Mouse (Mus musculus) heart, embryonic 11.5 days (tissue): ENCODE results near the gene Fbrsl1. TPM values are rescaled to one million over a fixed set of nuclear protein-coding genes. Genes with fewer than 3 reads are reported as not detected.
A peak's percentile ranks its signal among the peaks of the same experiment; 100 is the strongest.

ENCODE experiments used
- ATAC-seq: fragments of 200-750 bp; cut with Nextera tagmentation; replicated peaks from 2 replicates; pipeline ENCODE4 v1.8.0; 2017; ENCODE audit warnings: moderate library complexity; ENCODE audit not compliant: insufficient number of reproducible peaks, low FRiP score, low TSS enrichment
- H3K27ac ChIP-seq: fragments of 300-500 bp; sonication (generic); 2 replicates; pipeline ENCODE4 v1.5.1; 2014; ENCODE audit warnings: mild to moderate bottlenecking, low read depth, low read length
- H3K27me3 ChIP-seq: fragments of 300-500 bp; sonication (generic); 2 replicates; pipeline ENCODE4 v1.6.1; 2014; ENCODE audit warnings: mild to moderate bottlenecking, low read length, mixed read lengths; ENCODE audit not compliant: control insufficient read depth, insufficient read depth
- H3K36me3 ChIP-seq: fragments of 300-500 bp; sonication (generic); 2 replicates; pipeline ENCODE4 v1.6.1; 2014; ENCODE audit warnings: mild to moderate bottlenecking, low read length, moderate library complexity, mixed read lengths; ENCODE audit not compliant: control insufficient read depth, insufficient read depth
- H3K4me1 ChIP-seq: fragments of 300-500 bp; sonication (generic); 2 replicates; pipeline ENCODE4 v1.6.1; 2014; ENCODE audit warnings: low read length; ENCODE audit not compliant: control insufficient read depth, insufficient read depth
- H3K4me2 ChIP-seq: fragments of 300-500 bp; sonication (generic); 2 replicates; pipeline ENCODE4 v1.6.1; 2014; ENCODE audit warnings: mild to moderate bottlenecking, moderate library complexity
- H3K4me3 ChIP-seq: fragments of 300-500 bp; sonication (generic); 2 replicates; pipeline ENCODE4 v1.5.1; 2014; ENCODE audit warnings: low read depth, low read length
- H3K9ac ChIP-seq: fragments of 300-500 bp; sonication (generic); 2 replicates; pipeline ENCODE4 v1.6.1; 2014; ENCODE audit warnings: mild to moderate bottlenecking, low read depth, low read length, moderate library complexity
- H3K9me3 ChIP-seq: fragments of 300-500 bp; sonication (generic); replicated peaks from 2 replicates; pipeline ENCODE4 v1.6.1; 2016; ENCODE audit warnings: low read length; ENCODE audit not compliant: control insufficient read depth
- WGBS: fragments of 180-500 bp; shearing (Covaris S2); extraction: QIAGEN DNeasy Blood & Tissue Kit; methylation state at CpG from one replicate; pipeline ENCODE4 v1.1.7; 2014; ENCODE audit not compliant: insufficient replicate concordance; 5-methylcytosine and 5-hydroxymethylcytosine counted together
- polyA plus RNA-seq: library from polyadenylated mRNA; unstranded; fragments of >200 nt; fragmentation: Nextera tagmentation; extraction: Ambion mirVana; gene quantifications from 2 replicates; pipeline ENCODE4 v1.2.1, GENCODE M21; 2014

Gene Fbrsl1
- polyA plus RNA-seq, 1 experiment from 2014 or later, result 8.1 TPM

DNA sequence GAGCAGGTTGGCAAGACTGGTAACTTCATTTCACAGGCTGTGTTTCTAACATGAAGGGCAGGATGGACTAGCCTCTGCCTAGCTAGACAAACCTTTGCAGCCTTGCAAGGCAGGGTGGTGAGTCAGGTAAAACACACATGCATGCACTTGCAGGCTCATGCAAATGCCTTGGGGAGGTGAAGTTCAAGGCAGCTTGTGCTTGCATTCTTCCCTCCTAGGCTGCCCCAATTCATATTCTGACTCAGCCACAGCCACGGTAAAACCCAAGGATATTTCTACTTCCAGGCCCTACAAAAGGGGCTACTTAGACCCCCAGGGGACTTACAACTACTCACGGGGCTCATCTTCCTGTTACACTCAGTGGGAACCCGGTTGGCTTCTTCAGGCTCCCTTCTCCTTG is 20.0 kb downstream of the Fbrsl1 start:
- no peak overlapping the region for H3K9ac ChIP-seq
- H3K4me1 ChIP-seq, result no peaks in the 10 kb centered on the region
- no peak overlapping the region for H3K4me3 ChIP-seq
- H3K36me3 ChIP-seq, result peaks cover 21% of the 10 kb centered on the region
- H3K27me3 ChIP-seq, result no peaks in the 10 kb centered on the region
- no peak for ATAC-seq
- H3K27ac ChIP-seq, result no peak overlapping the region
- no peaks in the 10 kb centered on the region for H3K9me3 ChIP-seq
- H3K4me2 ChIP-seq, result no peak overlapping the region
- 76% methylated on average over 3 of the region's 3 CpGs for WGBS

DNA sequence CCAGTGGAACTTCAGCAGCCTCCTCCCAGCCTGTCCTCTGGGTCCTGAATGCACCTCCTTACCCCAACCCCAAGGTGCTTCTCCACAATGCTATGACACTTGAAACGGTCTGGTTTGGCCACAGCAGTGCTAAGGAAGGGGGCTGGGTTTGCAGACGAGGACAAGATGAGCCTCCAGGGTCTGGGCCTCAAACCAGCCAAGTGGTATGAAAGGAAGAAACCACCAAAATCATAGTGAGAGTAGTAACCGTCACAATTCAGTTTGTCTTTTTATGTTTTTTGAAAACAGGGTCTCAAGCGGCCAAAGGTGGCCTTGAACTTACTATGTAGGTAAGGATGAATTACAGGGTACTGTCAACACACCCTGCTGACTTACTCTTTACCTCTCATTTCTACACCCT is 23.1 kb downstream of the Fbrsl1 start:
- H3K4me2 ChIP-seq, result no peak overlapping the region
- H3K36me3 ChIP-seq, result no peaks in the 10 kb centered on the region
- H3K4me3 ChIP-seq, result no peak overlapping the region
- H3K9ac ChIP-seq, result no peak overlapping the region
- no peaks in the 10 kb centered on the region for H3K27me3 ChIP-seq
- no peaks in the 10 kb centered on the region for H3K9me3 ChIP-seq
- no peaks in the 10 kb centered on the region for H3K4me1 ChIP-seq
- ATAC-seq, result no peak
- no peak overlapping the region for H3K27ac ChIP-seq
- WGBS, result 80% methylated on average over 4 of the region's 4 CpGs

DNA sequence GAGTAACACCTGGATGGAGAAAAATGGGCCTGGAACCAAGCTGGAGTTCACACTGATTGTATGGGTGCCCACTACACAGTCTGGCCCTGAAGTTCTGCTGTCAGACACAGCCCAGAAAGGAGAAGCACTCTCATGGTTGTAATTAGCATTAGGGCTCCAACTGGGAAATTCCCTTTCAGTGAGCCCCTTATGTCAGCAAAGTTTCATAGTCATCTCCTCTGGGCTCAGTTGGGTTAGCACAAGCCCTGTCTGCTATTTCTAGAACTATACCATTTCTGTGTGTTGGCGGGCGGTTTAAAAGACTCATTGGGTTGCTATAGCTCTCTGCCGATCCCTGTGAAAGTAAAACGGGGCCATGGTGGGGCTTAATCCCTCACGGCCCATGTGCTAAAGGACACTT is 24.1 kb downstream of the Fbrsl1 start:
- Histone ChIP-seq H3K4me2 (no peak overlapping the region), H3K27me3 (no peaks in the 10 kb centered on the region), H3K4me1 (no peaks in the 10 kb centered on the region), H3K9ac (no peak overlapping the region), H3K36me3 (no peaks in the 10 kb centered on the region), H3K4me3 (no peak overlapping the region), H3K9me3 (no peaks in the 10 kb centered on the region), H3K27ac (no peak overlapping the region)
- ATAC-seq, result no peak
- WGBS, result 92% methylated on average over 5 of the region's 5 CpGs

DNA sequence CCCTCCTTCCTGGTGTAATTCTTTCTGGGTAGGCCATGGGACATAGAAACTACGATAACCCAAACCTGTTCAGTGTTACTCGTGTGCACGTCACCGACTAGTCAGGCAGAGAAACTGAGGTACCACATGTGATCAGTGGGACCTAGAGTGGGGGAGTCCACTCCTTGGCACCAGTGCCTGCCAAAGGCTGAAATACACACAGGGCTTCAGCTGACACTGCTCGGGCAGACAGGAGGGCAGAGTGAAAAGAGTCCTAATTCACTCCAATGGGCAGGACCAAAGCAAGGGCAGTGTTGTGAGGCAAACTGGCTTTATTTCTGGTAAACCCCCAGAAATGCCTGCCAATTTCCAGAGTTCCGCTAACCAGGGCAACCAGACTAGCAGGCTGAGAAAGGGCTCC is 26.9 kb downstream of the Fbrsl1 start:
- H3K27ac ChIP-seq, result no peak overlapping the region
- H3K9me3 ChIP-seq, result no peaks in the 10 kb centered on the region
- ATAC-seq, result no peak
- no peak overlapping the region for H3K4me3 ChIP-seq
- WGBS, result 87% methylated on average over 6 of the region's 6 CpGs
- H3K36me3 ChIP-seq, result no peaks in the 10 kb centered on the region
- H3K4me2 ChIP-seq, result no peak overlapping the region
- H3K9ac ChIP-seq, result no peak overlapping the region
- no peaks in the 10 kb centered on the region for H3K27me3 ChIP-seq
- peaks cover 21% of the 10 kb centered on the region for H3K4me1 ChIP-seq

DNA sequence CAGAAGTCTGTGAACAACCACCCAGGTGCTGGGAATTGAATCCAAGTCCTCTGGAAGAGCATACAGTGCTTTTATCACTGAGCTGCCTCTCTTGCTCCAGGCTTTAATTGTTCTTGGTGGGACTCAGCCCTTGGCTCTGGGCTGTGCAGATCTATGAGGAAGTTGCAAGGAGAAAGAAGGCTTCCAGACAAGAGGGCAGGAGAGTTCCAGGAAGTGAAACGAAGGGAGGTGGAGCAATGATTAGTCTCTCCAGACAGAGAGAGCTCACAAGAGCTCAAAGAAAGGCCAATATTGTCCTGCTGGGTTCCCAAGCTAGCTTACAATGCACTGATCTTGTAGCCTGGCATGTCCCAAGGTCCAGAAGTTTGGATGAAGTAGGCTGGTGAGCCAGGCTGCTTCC is 27.4 kb downstream of the Fbrsl1 start:
- Histone ChIP-seq H3K4me1 (peaks cover 25% of the 10 kb centered on the region), H3K4me2 (no peak overlapping the region), H3K27ac (no peak overlapping the region), H3K36me3 (no peaks in the 10 kb centered on the region), H3K27me3 (no peaks in the 10 kb centered on the region), H3K9me3 (no peaks in the 10 kb centered on the region), H3K9ac (no peak overlapping the region), H3K4me3 (no peak overlapping the region)
- no peak for ATAC-seq
- 52% methylated on average over 1 of the region's 1 CpGs for WGBS

DNA sequence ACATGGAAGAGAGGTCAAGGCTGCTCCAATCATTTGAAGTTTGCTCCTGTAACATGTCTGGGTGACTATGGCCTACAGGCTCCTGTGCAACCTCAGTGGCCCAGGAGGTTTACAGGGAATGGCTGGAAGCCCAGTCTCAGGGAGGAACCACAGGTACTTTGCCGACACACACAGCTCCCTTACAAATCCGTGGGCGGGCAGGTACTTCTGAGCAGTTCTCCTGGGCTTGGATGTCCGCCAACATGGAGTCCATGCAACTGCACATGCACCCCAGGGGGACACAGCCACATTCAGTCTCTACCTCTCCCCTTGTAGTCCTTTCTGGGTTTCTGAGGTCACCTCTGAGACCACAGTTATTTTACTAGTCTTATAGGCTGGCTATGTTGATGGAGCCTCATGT is 28.1 kb downstream of the Fbrsl1 start:
- H3K27me3 ChIP-seq, result no peaks in the 10 kb centered on the region
- H3K9me3 ChIP-seq, result no peaks in the 10 kb centered on the region
- H3K4me2 ChIP-seq, result no peak overlapping the region
- H3K4me3 ChIP-seq, result no peak overlapping the region
- 88% methylated on average over 4 of the region's 4 CpGs for WGBS
- H3K9ac ChIP-seq, result no peak overlapping the region
- H3K36me3 ChIP-seq, result no peaks in the 10 kb centered on the region
- no peak for ATAC-seq
- H3K4me1 ChIP-seq, result peaks cover 30% of the 10 kb centered on the region
- no peak overlapping the region for H3K27ac ChIP-seq

DNA sequence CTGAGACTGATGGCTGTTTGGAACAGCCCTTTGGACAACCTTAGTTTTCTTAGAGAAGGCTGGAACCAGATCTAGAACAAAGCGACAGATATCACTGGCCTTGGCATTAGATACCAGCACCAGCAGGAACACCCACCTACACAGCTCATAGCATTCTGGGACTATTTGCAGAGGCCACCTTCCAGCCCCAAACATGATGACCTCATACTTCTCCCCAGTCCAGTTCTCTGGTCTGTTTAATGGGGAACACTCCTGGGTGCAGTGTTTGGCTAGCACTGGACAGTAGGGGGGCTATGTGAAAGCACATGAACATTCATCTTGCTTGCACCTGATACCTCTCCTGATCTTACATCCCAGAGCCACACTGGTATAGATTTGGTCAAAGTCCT is 29.8 kb downstream of the Fbrsl1 start:
- Histone ChIP-seq H3K27me3 (no peaks in the 10 kb centered on the region), H3K27ac (no peak overlapping the region), H3K4me2 (no peak overlapping the region), H3K4me3 (no peak overlapping the region), H3K9me3 (no peaks in the 10 kb centered on the region), H3K36me3 (no peaks in the 10 kb centered on the region), H3K9ac (no peak overlapping the region), H3K4me1 (peaks cover 30% of the 10 kb centered on the region)
- 63% methylated on average over 1 of the region's 1 CpGs for WGBS
- no peak for ATAC-seq

DNA sequence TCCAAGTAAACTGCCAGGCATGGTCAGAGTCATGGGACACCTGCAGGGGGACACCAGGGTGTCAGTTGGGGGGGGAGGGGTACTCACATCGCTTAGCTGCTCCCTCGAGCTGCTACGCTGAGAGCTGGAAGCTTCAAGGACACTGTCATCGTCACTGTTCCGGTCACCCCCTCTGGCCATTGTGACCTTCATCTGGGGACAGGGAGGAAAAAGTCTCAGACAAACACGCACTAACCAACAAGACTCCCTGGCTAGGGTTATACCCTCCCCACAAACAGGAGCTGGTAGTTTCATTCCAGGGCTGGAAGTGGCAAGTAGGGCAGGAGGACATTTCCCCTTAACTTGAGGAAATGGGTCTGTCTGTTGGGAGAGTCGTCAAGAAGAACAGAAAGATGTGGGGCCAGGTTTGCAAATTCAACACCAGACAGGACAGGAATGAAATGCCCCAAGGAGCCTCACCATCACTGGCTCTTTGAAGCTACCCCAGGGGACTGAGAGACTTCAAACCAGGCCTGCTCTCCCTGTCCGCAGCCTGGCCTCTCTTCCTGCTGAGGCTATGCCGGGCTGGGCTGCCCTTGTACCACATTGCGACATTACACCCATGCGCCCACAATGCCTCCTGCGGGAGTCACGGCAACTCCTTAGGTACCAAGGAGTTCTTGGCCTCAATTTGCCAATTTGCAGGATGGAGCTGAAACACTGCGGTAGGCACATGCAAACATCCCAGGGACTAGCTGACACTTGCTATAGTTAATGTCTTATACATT is 30.4 kb downstream of the Fbrsl1 start:
- WGBS, result 47% methylated on average over 14 of the region's 14 CpGs
- Histone ChIP-seq H3K4me3 (no peak overlapping the region), H3K4me1 (peaks cover 30% of the 10 kb centered on the region), H3K9ac (no peak overlapping the region), H3K4me2 (no peak overlapping the region), H3K27me3 (no peaks in the 10 kb centered on the region), H3K9me3 (no peaks in the 10 kb centered on the region), H3K27ac (no peak overlapping the region), H3K36me3 (no peaks in the 10 kb centered on the region)
- no peak for ATAC-seq

DNA sequence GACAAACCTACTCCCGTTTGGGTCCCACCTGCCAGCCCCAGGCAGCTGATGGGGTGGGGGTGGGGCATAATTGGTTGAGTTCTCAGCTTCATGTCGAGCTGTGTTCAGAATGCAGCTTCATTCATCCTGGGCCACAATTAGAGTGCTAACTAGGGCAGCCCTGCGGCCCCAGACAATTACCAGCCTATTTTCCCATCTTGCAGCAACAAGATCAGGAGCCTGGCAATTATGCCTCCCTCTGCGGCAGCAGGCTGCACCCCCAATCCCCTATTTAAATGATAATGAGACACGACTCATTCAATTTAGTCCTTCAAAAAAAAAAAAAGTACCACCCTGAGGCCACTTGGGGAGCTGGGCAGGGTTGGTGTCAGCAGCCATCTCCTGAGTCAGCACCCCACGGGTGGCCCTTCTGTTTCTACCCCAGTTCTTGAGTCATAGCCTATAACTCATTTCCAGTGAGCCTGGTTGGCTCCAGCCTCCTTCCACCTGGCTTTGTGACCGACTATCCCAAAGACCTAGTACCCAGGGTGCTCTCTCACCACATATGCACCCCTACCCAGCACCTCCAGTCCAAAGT is 31.4 kb downstream of the Fbrsl1 start:
- 30% methylated on average over 7 of the region's 7 CpGs for WGBS
- H3K36me3 ChIP-seq, result no peaks in the 10 kb centered on the region
- H3K27me3 ChIP-seq, result no peaks in the 10 kb centered on the region
- no peak overlapping the region for H3K9ac ChIP-seq
- H3K9me3 ChIP-seq, result no peaks in the 10 kb centered on the region
- no peak for ATAC-seq
- H3K27ac ChIP-seq, result 0 out of 2 replicates have a peak overlapping the region, but pooled peaks have one; percentile 31
- no peak overlapping the region for H3K4me3 ChIP-seq
- H3K4me2 ChIP-seq, result no peak overlapping the region
- peaks cover 30% of the 10 kb centered on the region for H3K4me1 ChIP-seq
